Mouse (Mus musculus) embryonic facial prominence, embryonic 15.5 days (tissue): ENCODE data around the gene Nrxn3. TPM values are rescaled to one million over a fixed set of nuclear protein-coding genes. Genes with fewer than 3 reads are reported as not detected.

Source experiments
- ATAC-seq: fragments of 200-750 bp; cut with Nextera tagmentation; 2 replicates; pipeline ENCODE4 v1.8.0; 2017; ENCODE audit warnings: low read depth, moderate TSS enrichment; ENCODE audit not compliant: insufficient number of reproducible peaks, low FRiP score, low TSS enrichment
- H3K27ac ChIP-seq: fragments of 300-500 bp; sonication (generic); replicated peaks from 2 replicates; pipeline ENCODE4 v1.5.1; 2015; ENCODE audit warnings: mild to moderate bottlenecking, inconsistent platforms
- H3K27me3 ChIP-seq: fragments of 300-500 bp; sonication (generic); 2 replicates; pipeline ENCODE4 v1.6.1; 2015; ENCODE audit warnings: inconsistent platforms
- H3K36me3 ChIP-seq: fragments of 300-500 bp; sonication (generic); 2 replicates; pipeline ENCODE4 v1.6.1; 2015; ENCODE audit warnings: mild to moderate bottlenecking, inconsistent platforms
- H3K4me1 ChIP-seq: fragments of 300-500 bp; sonication (generic); 2 replicates; pipeline ENCODE4 v1.6.1; 2015; ENCODE audit warnings: inconsistent platforms
- H3K4me2 ChIP-seq: fragments of 300-500 bp; sonication (generic); replicated peaks from 2 replicates; pipeline ENCODE4 v1.6.1; 2015; ENCODE audit warnings: mild to moderate bottlenecking, inconsistent platforms
- H3K4me3 ChIP-seq: fragments of 300-500 bp; sonication (generic); replicated peaks from 2 replicates; pipeline ENCODE4 v1.5.1; 2015; ENCODE audit warnings: mild to moderate bottlenecking, inconsistent platforms
- H3K9ac ChIP-seq: fragments of 300-500 bp; sonication (generic); 2 replicates; pipeline ENCODE4 v1.6.1; 2015; ENCODE audit warnings: inconsistent platforms
- H3K9me3 ChIP-seq: fragments of 300-500 bp; sonication (generic); replicated peaks from 2 replicates; pipeline ENCODE4 v1.6.1; 2016; ENCODE audit warnings: inconsistent platforms
- WGBS: fragments of 180-500 bp; shearing (Covaris S2); methylation state at CpG from one replicate; pipeline ENCODE4 v1.1.7; 2015; 5-methylcytosine and 5-hydroxymethylcytosine counted together
- polyA plus RNA-seq: library from polyadenylated mRNA; unstranded; fragments of >200 nt; fragmentation: Nextera tagmentation; extraction: Ambion mirVana; gene quantifications from 2 replicates; pipeline ENCODE4 v1.2.1, GENCODE M21; 2015

The Nrxn3 gene
- polyA plus RNA-seq, 1 experiment from 2014 or later: 4.5 TPM

GRCm38 (mm10) chr12:90113351-90113791, 1390.7 kb downstream of the Nrxn3 start:
- no peak for ATAC-seq
- H3K9me3 ChIP-seq: no peaks in the 10 kb centered on the region; the same call in 1 of the 2 replicates

GRCm38 (mm10) chr12:90131927-90132869, 1409.5 kb downstream of the Nrxn3 start:
- WGBS: 40% methylated on average over 5 of the region's 5 CpGs
- no peak for ATAC-seq

More at GRCm38 (mm10) chr12:90113351-90113791, 1390.7 kb downstream of the Nrxn3 start:
- Histone ChIP-seq H3K4me2 (no peak overlapping the region), H3K4me3 (no peak overlapping the region), H3K36me3 (no peaks in the 10 kb centered on the region), H3K27ac (no peak overlapping the region), H3K9ac (no peak overlapping the region), H3K4me1 (no peaks in the 10 kb centered on the region), H3K27me3 (no peaks in the 10 kb centered on the region)

GRCm38 (mm10) chr12:90142011-90142410, 1419.3 kb downstream of the Nrxn3 start:
- no peak for ATAC-seq
- no peak overlapping the region for H3K4me3 ChIP-seq
- H3K4me1 ChIP-seq: no peaks in the 10 kb centered on the region
- H3K9me3 ChIP-seq: no peaks in the 10 kb centered on the region
- no peaks in the 10 kb centered on the region for H3K27me3 ChIP-seq
- no peak overlapping the region for H3K27ac ChIP-seq
- H3K9ac ChIP-seq: no peak overlapping the region
- H3K4me2 ChIP-seq: no peak overlapping the region
- WGBS: 66% methylated on average over 2 of the region's 2 CpGs
- no peaks in the 10 kb centered on the region for H3K36me3 ChIP-seq

More at GRCm38 (mm10) chr12:90131927-90132869, 1409.5 kb downstream of the Nrxn3 start:
- Histone ChIP-seq H3K4me3 (no peak overlapping the region), H3K4me1 (peaks cover 7% of the 10 kb centered on the region; the same call in 1 of the 2 replicates), H3K27ac (no peak overlapping the region), H3K27me3 (no peaks in the 10 kb centered on the region), H3K9me3 (no peaks in the 10 kb centered on the region), H3K36me3 (no peaks in the 10 kb centered on the region), H3K9ac (no peak overlapping the region), H3K4me2 (no peak overlapping the region)

- Histone ChIP-seq H3K4me1 (no peaks in the 10 kb centered on the region), H3K27me3 (no peaks in the 10 kb centered on the region), H3K27ac (no peak overlapping the region), H3K9me3 (no peaks in the 10 kb centered on the region), H3K4me3 (no peak overlapping the region), H3K9ac (no peak overlapping the region), H3K36me3 (no peaks in the 10 kb centered on the region), H3K4me2 (no peak overlapping the region)
- no peak for ATAC-seq
- WGBS: 66% methylated on average over 3 of the region's 3 CpGs
Observed at GRCm38 (mm10) chr12:90144247-90144646, 1421.6 kb downstream of the Nrxn3 start.

GRCm38 (mm10) chr12:90158131-90158772, 1435.6 kb downstream of the Nrxn3 start:
- ATAC-seq: no peak
- H3K9ac ChIP-seq: no peak overlapping the region
- H3K4me3 ChIP-seq: no peak overlapping the region
- no peaks in the 10 kb centered on the region for H3K27me3 ChIP-seq
- no peaks in the 10 kb centered on the region for H3K36me3 ChIP-seq
- H3K9me3 ChIP-seq: no peaks in the 10 kb centered on the region
- no peak overlapping the region for H3K4me2 ChIP-seq
- no peak overlapping the region for H3K27ac ChIP-seq
- WGBS: 78% methylated on average over 4 of the region's 4 CpGs
- no peaks in the 10 kb centered on the region for H3K4me1 ChIP-seq

GRCm38 (mm10) chr12:90159911-90160310, 1437.2 kb downstream of the Nrxn3 start:
- H3K27ac ChIP-seq: no peak overlapping the region
- WGBS: 98% methylated on average over 3 of the region's 3 CpGs
- H3K4me2 ChIP-seq: no peak overlapping the region
- H3K27me3 ChIP-seq: no peaks in the 10 kb centered on the region
- no peaks in the 10 kb centered on the region for H3K9me3 ChIP-seq
- H3K36me3 ChIP-seq: no peaks in the 10 kb centered on the region
- H3K9ac ChIP-seq: no peak overlapping the region
- H3K4me3 ChIP-seq: no peak overlapping the region
- ATAC-seq: no peak
- no peaks in the 10 kb centered on the region for H3K4me1 ChIP-seq

- ATAC-seq: no peak
Observed at GRCm38 (mm10) chr12:90166118-90166517, 1443.4 kb downstream of the Nrxn3 start.

GRCm38 (mm10) chr12:90181566-90181965, 1458.9 kb downstream of the Nrxn3 start:
- WGBS: 82% methylated on average over 3 of the region's 3 CpGs
- no peak for ATAC-seq
- Histone ChIP-seq H3K36me3 (no peaks in the 10 kb centered on the region), H3K9ac (no peak overlapping the region), H3K27me3 (no peaks in the 10 kb centered on the region), H3K9me3 (no peaks in the 10 kb centered on the region), H3K4me1 (no peaks in the 10 kb centered on the region), H3K4me2 (no peak overlapping the region), H3K4me3 (no peak overlapping the region), H3K27ac (no peak overlapping the region)

More at GRCm38 (mm10) chr12:90166118-90166517, 1443.4 kb downstream of the Nrxn3 start:
- WGBS: 79% methylated on average over 2 of the region's 2 CpGs
- H3K9ac ChIP-seq: no peak overlapping the region
- H3K9me3 ChIP-seq: no peaks in the 10 kb centered on the region
- H3K4me2 ChIP-seq: no peak overlapping the region
- H3K27ac ChIP-seq: no peak overlapping the region
- H3K36me3 ChIP-seq: no peaks in the 10 kb centered on the region
- H3K4me3 ChIP-seq: no peak overlapping the region
- no peaks in the 10 kb centered on the region for H3K4me1 ChIP-seq
- H3K27me3 ChIP-seq: no peaks in the 10 kb centered on the region

- H3K4me2 ChIP-seq: no peak overlapping the region
- no peaks in the 10 kb centered on the region for H3K27me3 ChIP-seq
- 69% methylated on average over 2 of the region's 2 CpGs for WGBS
- no peaks in the 10 kb centered on the region for H3K4me1 ChIP-seq
- no peaks in the 10 kb centered on the region for H3K9me3 ChIP-seq
- ATAC-seq: no peak
- no peak overlapping the region for H3K9ac ChIP-seq
- H3K36me3 ChIP-seq: no peaks in the 10 kb centered on the region
- H3K4me3 ChIP-seq: no peak overlapping the region
- no peak overlapping the region for H3K27ac ChIP-seq
Observed at GRCm38 (mm10) chr12:90183021-90183420, 1460.3 kb downstream of the Nrxn3 start.

GRCm38 (mm10) chr12:90196161-90196560, 1473.5 kb downstream of the Nrxn3 start:
- no peaks in the 10 kb centered on the region for H3K9me3 ChIP-seq
- no peak for ATAC-seq
- no peaks in the 10 kb centered on the region for H3K36me3 ChIP-seq
- no peaks in the 10 kb centered on the region for H3K4me1 ChIP-seq
- H3K27me3 ChIP-seq: no peaks in the 10 kb centered on the region
- no peak overlapping the region for H3K4me3 ChIP-seq
- no peak overlapping the region for H3K4me2 ChIP-seq
- no peak overlapping the region for H3K27ac ChIP-seq
- no peak overlapping the region for H3K9ac ChIP-seq

- no peak overlapping the region for H3K4me3 ChIP-seq
- WGBS: 85% methylated on average over 3 of the region's 3 CpGs
- ATAC-seq: no peak
- H3K27me3 ChIP-seq: no peaks in the 10 kb centered on the region
- no peaks in the 10 kb centered on the region for H3K4me1 ChIP-seq
- H3K9me3 ChIP-seq: no peaks in the 10 kb centered on the region
- no peaks in the 10 kb centered on the region for H3K36me3 ChIP-seq
- no peak overlapping the region for H3K27ac ChIP-seq
- H3K9ac ChIP-seq: no peak overlapping the region
- no peak overlapping the region for H3K4me2 ChIP-seq
Observed at GRCm38 (mm10) chr12:90197994-90198393, 1475.3 kb downstream of the Nrxn3 start.
